Mouse (Mus musculus): ENCODE results near the gene Adam33.
"Not testable (repeated sequence)": the region's sequence is repeated elsewhere in the genome, so short reads cannot be mapped to it uniquely, and the experiment has no call there.

The Adam33 gene

GRCm38 (mm10) chr2:131063404-131063864 lies at the start of gene Adam33:
Gene Adam33, minus strand, starts transcription at chr2:131063814.
- DNase-seq (ENCODE audit: inconsistent ontology term), result no peak

- no peak for DNase-seq (ENCODE audit: inconsistent ontology term)
These were observed 42.4 kb upstream of the Adam33 start for GRCm38 (mm10) chr2:131105989-131106388.

DNA sequence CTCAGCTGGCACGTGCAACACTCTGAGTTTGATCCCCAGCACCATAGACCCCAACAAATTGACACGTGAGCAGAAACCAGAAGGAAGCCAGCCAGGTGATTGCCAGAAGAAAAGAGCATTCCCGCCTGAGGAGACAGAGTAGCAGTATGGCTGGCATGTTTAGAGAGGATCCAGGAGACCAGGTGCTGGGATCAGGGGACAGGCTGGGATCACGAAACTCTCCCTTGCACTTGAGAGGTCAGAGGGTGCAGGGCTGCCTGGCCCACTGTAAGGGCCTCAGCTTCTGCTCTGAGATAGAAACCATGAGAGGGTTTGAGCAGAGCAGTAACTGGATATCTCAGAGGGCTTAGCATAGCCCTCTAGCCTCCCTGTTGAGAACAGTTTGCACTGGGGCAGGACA lies 41.4 kb upstream of the Adam33 start:
- not testable (repeated sequence) for DNase-seq (ENCODE audit: inconsistent ontology term)

DNA sequence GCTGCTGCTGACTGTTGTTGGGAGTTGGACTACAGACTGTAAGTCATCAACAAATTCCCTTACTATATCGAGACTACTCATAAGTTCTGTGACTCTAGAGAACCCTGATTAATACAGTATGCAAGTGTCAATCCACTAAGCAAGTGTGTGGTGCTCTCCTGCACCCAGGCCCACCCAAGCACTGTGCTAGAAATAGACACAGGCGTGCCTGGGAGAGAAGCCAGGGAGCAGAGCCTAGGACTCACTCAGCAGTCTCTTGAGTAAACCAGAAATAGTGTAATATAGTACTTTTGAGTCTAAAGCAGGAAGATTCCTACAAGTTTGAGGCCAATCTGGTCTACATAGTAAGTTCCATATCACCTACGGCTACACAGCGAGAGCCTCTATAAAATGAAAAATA lies 40.4 kb upstream of the Adam33 start:
- no peak for DNase-seq (ENCODE audit: inconsistent ontology term)

DNA sequence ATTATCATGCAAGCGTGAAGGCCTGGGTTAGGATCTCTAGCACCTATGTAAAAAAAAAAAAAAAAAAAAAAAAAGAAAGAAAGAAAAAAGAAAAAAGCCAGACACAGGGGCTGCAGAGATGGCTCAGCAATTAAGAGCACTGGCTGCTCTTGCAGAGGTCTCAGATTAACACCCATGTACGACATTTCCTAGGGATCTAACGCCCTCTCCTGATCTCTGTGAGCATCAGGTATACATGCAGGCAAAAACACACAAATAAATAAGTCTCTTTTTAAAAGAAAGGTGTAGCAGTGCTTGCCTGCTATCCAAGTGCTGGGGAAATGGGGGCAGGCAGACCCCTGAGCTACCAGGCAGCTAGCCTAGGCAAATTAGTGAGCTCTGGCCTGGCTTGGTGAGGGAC lies 37.9 kb upstream of the Adam33 start:
- no peak for DNase-seq (ENCODE audit: inconsistent ontology term)

- no peak for DNase-seq (ENCODE audit: inconsistent ontology term)
These were observed 33.5 kb upstream of the Adam33 start for GRCm38 (mm10) chr2:131097087-131097486.

- peak; percentile 61 for DNase-seq (ENCODE audit: inconsistent ontology term)
These were observed 32.6 kb upstream of the Adam33 start for GRCm38 (mm10) chr2:131096101-131096795.

- DNase-seq (ENCODE audit: inconsistent ontology term), result peak; percentile 70
These were observed 31.2 kb upstream of the Adam33 start for GRCm38 (mm10) chr2:131094823-131095222.

GRCm38 (mm10) chr2:131093577-131093976 lies 30.0 kb upstream of the Adam33 start:
- DNase-seq (ENCODE audit: inconsistent ontology term), result no peak

DNA sequence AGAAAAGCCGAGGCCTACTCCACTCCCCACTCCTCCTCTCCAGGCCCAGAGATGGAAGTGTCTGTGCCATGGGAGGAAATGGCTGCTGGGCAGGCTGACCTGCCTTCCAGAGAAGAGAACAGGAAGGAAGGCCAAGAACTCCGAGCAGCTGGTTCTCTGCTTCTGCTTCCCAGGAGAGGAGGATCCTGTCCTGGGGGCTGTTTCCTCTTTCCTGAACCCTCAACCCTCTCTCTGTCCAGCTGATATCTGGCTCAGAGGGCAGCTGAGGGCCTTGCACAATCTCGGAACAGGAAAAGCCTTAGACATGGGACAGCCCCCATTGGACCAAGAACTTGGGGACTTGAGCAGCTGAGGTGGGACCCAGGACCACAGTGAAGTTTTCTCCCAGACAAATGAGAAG lies 27.2 kb upstream of the Adam33 start:
- DNase-seq (ENCODE audit: inconsistent ontology term), result no peak

- no peak for DNase-seq (ENCODE audit: inconsistent ontology term)
These were observed 26.0 kb upstream of the Adam33 start for GRCm38 (mm10) chr2:131089634-131090033.

DNA sequence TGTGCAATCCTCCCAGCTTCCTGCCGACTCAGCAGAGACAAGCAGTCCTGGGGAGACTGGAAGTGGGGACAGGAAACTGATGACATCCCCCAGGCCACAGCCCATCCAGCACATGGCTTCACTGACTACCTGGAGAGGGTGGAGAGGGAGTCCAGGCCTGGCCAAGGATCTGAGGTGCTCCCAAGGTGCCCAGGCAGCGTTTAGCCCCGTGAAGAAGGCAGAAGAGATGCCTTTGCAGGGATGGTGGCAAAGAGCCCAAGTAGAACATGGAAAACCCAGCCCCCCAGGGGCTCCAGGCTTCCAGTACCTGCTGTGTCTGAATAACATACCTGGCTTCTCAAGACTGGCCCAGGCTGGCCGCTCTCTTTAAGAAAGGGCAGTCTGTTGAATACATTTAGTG lies 25.0 kb upstream of the Adam33 start:
- no peak for DNase-seq (ENCODE audit: inconsistent ontology term)

GRCm38 (mm10) chr2:131086667-131087390 lies 23.2 kb upstream of the Adam33 start, which contains the start of gene Siglec1:
Gene Siglec1, minus strand, starts transcription at chr2:131086765.
- DNase-seq (ENCODE audit: inconsistent ontology term), result no peak

DNA sequence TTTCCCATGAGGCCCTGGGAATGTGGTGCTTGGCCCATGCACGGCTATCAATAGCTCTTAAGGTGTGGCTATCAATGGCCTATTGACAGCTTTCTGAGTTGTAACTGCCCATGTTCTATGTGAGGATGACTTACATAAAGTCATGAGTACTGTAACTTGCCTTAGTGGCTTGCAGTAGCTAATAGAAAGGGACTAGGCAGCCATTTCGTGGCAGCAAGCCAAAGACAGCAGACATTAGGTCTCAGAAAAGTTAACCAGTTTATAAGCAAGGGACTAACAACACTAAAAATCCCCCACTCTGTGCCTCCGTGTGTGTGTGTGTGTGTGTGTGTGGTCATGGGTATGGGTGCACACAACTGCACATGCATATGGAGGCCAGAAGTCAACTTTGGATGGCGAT lies 20.6 kb upstream of the Adam33 start:
- no peak for DNase-seq (ENCODE audit: inconsistent ontology term)

GRCm38 (mm10) chr2:131080507-131080906 lies 16.9 kb upstream of the Adam33 start:
- DNase-seq (ENCODE audit: inconsistent ontology term), result no peak

- no peak for DNase-seq (ENCODE audit: inconsistent ontology term)
These were observed 8.9 kb upstream of the Adam33 start for GRCm38 (mm10) chr2:131072536-131072935.

- DNase-seq (ENCODE audit: inconsistent ontology term), result no peak
These were observed 3.9 kb upstream of the Adam33 start for GRCm38 (mm10) chr2:131067481-131067880.

GRCm38 (mm10) chr2:131066342-131066741 lies 2.7 kb upstream of the Adam33 start:
- DNase-seq (ENCODE audit: inconsistent ontology term), result no peak

DNA sequence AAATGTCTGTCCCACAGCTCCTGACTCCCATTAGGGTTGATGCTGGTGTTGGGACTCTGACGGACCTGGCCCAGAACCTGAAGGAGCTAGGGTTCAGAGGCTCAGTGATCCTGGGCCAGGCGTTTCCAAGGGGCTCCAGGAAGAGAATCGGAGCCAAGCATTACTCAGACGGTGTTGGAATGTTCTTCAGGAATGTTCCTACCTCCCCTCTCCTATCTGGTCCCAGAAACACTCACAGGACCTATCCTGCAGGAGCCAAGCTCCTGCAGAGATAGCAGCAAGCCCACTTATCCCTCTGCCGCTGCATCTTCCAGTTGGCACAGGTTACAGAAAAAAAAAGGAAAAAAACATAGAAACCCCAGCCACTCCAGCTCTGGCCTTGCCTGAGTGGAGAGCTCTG lies 2.0 kb downstream of the Adam33 start:
- no peak for DNase-seq (ENCODE audit: inconsistent ontology term)

GRCm38 (mm10) chr2:131060784-131061183 lies 2.8 kb downstream of the Adam33 start:
- no peak for DNase-seq (ENCODE audit: inconsistent ontology term)

- DNase-seq (ENCODE audit: inconsistent ontology term), result no peak
These were observed 3.7 kb downstream of the Adam33 start for GRCm38 (mm10) chr2:131059781-131060540.

- DNase-seq (ENCODE audit: inconsistent ontology term), result peak; percentile 30
These were observed 4.2 kb downstream of the Adam33 start for GRCm38 (mm10) chr2:131059377-131059776.
